Mouse (Mus musculus) adipocyte (in vitro differentiated cells): ENCODE results near the gene Sys1.

Experiments used
- DNase-seq: peaks from one replicate; pipeline ENCODE4 v3.0.0-alpha.2; 2016; ENCODE audit warnings: low spot score

The Sys1 gene

GRCm38 (mm10) chr2:164456864-164457300 lies at the start of gene Sys1:
Sys1 (plus strand) TSS chr2:164456964.
- DNase-seq, result peak; percentile 31

GRCm38 (mm10) chr2:164407708-164408107 lies 49.1 kb upstream of the Sys1 start:
- peak; percentile 68 for DNase-seq

GRCm38 (mm10) chr2:164414167-164414566 lies 42.6 kb upstream of the Sys1 start:
- DNase-seq, result no peak

GRCm38 (mm10) chr2:164414581-164414980 lies 42.2 kb upstream of the Sys1 start:
- DNase-seq, result no peak

GRCm38 (mm10) chr2:164417198-164417597 lies 39.6 kb upstream of the Sys1 start:
- DNase-seq, result peak; percentile 81

- no peak for DNase-seq
Measured at GRCm38 (mm10) chr2:164418308-164418875, 38.4 kb upstream of the Sys1 start.

GRCm38 (mm10) chr2:164419489-164419888 lies 37.3 kb upstream of the Sys1 start:
- DNase-seq, result peak; percentile 45

- no peak for DNase-seq
Measured at GRCm38 (mm10) chr2:164421306-164421705, 35.5 kb upstream of the Sys1 start.

GRCm38 (mm10) chr2:164421979-164422378 lies 34.8 kb upstream of the Sys1 start:
- DNase-seq, result no peak

- peak; percentile 38 for DNase-seq
Measured at GRCm38 (mm10) chr2:164422675-164423393, 33.9 kb upstream of the Sys1 start.

GRCm38 (mm10) chr2:164423464-164423863 lies 33.3 kb upstream of the Sys1 start:
- DNase-seq, result peak; percentile 61

- DNase-seq, result no peak
Measured at GRCm38 (mm10) chr2:164424406-164424805, 32.4 kb upstream of the Sys1 start.

- no peak for DNase-seq
Measured at GRCm38 (mm10) chr2:164425401-164425800, 31.4 kb upstream of the Sys1 start.

GRCm38 (mm10) chr2:164426121-164426520 lies 30.6 kb upstream of the Sys1 start:
- no peak for DNase-seq

GRCm38 (mm10) chr2:164426952-164427351 lies 29.8 kb upstream of the Sys1 start:
- DNase-seq, result no peak

- no peak for DNase-seq
Measured at GRCm38 (mm10) chr2:164428451-164428850, 28.3 kb upstream of the Sys1 start.

- DNase-seq, result no peak
Measured at GRCm38 (mm10) chr2:164429881-164430615, 26.7 kb upstream of the Sys1 start.

- DNase-seq, result no peak
Measured at GRCm38 (mm10) chr2:164430697-164431096, 26.1 kb upstream of the Sys1 start.

- DNase-seq, result peak; percentile 65
Measured at GRCm38 (mm10) chr2:164431676-164432465, 24.9 kb upstream of the Sys1 start.

GRCm38 (mm10) chr2:164432541-164433191 lies 24.1 kb upstream of the Sys1 start:
- DNase-seq, result peak; percentile 90

- no peak for DNase-seq
Measured at GRCm38 (mm10) chr2:164433278-164433895, 23.4 kb upstream of the Sys1 start.
